Mouse (Mus musculus) forebrain, postnatal 0 days (tissue): ENCODE data around the gene Alk. TPM values are rescaled to one million over a fixed set of nuclear protein-coding genes. Genes with fewer than 3 reads are reported as not detected.

Experiments used
- ATAC-seq: fragments of 200-750 bp; cut with Nextera tagmentation; 2 replicates; pipeline ENCODE4 v1.8.0; 2017; ENCODE audit warnings: mild to moderate bottlenecking, moderate library complexity
- DNase-seq: peaks from one replicate; pipeline ENCODE4 v3.0.0-alpha.2; 2015
- H3K27ac ChIP-seq: fragments of 300-500 bp; sonication (generic); 2 replicates; pipeline ENCODE4 v1.5.1; 2014; ENCODE audit warnings: low read depth, mild to moderate bottlenecking, antibody characterized with exemption, low read length, moderate library complexity, mixed read lengths
- H3K27me3 ChIP-seq: fragments of 300-500 bp; sonication (generic); 2 replicates; pipeline ENCODE4 v1.6.1; 2014; ENCODE audit warnings: mild to moderate bottlenecking, low read length, mixed read lengths; ENCODE audit not compliant: insufficient read depth
- H3K36me3 ChIP-seq: fragments of 300-500 bp; sonication (generic); 2 replicates; pipeline ENCODE4 v1.6.1; 2014; ENCODE audit warnings: mild to moderate bottlenecking, moderate library complexity; ENCODE audit not compliant: insufficient read depth
- H3K4me1 ChIP-seq: fragments of 300-500 bp; sonication (generic); 2 replicates; pipeline ENCODE4 v1.6.1; 2014; ENCODE audit warnings: antibody characterized with exemption; ENCODE audit not compliant: insufficient read depth
- H3K4me2 ChIP-seq: fragments of 300-500 bp; sonication (generic); 2 replicates; pipeline ENCODE4 v1.6.1; 2014; ENCODE audit warnings: low read depth, mild to moderate bottlenecking, moderate library complexity
- H3K4me3 ChIP-seq: fragments of 300-500 bp; sonication (generic); 2 replicates; pipeline ENCODE4 v1.5.1; 2014; ENCODE audit warnings: low read depth, low read length, mixed read lengths
- H3K9ac ChIP-seq: fragments of 300-500 bp; sonication (generic); 2 replicates; pipeline ENCODE4 v1.6.1; 2014; ENCODE audit warnings: mild to moderate bottlenecking
- H3K9me3 ChIP-seq: fragments of 300-500 bp; sonication (generic); 2 replicates; pipeline ENCODE4 v1.6.1; 2016; ENCODE audit warnings: low read length
- CTCF ChIP-seq: sonication (generic); IDR thresholded peaks from 2 replicates; pipeline ENCODE4 v1.5.1; 2016; ENCODE audit warnings: antibody characterized with exemption, control low read depth, low read depth
- WGBS: fragments of 180-500 bp; shearing (Covaris S2); extraction: QIAGEN DNeasy Blood & Tissue Kit; methylation state at CpG from one replicate; pipeline ENCODE4 v1.1.7; 2014; 5-methylcytosine and 5-hydroxymethylcytosine counted together
- polyA plus RNA-seq: library from polyadenylated mRNA; unstranded; fragments of >200 nt; fragmentation: Nextera tagmentation; extraction: Ambion mirVana; gene quantifications from 2 replicates; pipeline ENCODE4 v1.2.1, GENCODE M21; 2015
- total RNA-seq: library from RNA; depleted of rRNA; stranded (reverse); fragments of >200 nt; gene quantifications from 2 replicates; pipeline ENCODE4 v1.2.3, GENCODE M21; 2014; rRNA removed

Alk gene
- total RNA-seq (5.5 and 8.8 TPM in 2 replicates), polyA plus RNA-seq (0.48 and 1.6 TPM in 2 replicates)

- Histone ChIP-seq H3K27ac (no peak within 1 kb of the TSS), H3K4me1 (peaks cover 4% of the 10 kb centered on the region; the same call in 1 of the 2 replicates), H3K4me2 (peak within 1 kb of the TSS; percentile 89), H3K4me3 (peak within 1 kb of the TSS; percentile 56), H3K36me3 (no peaks in the 10 kb centered on the region), H3K27me3 (0 out of 2 replicates have a peak, but pooled peaks cover 3% of the 10 kb centered on the region), H3K9me3 (no peaks in the 10 kb centered on the region), H3K9ac (peak within 1 kb of the TSS; percentile 42)
- DNase-seq (peak; percentile 94), ATAC-seq (peak; percentile 96)
- no peak for TF ChIP-seq CTCF
- 1% methylated on average over 30 of the region's 32 CpGs for WGBS
These were observed at the start of gene Alk for GRCm38 (mm10) chr17:72604610-72604980. Alk (minus strand) TSS chr17:72604627.

- no peaks in the 10 kb centered on the region for H3K27me3 ChIP-seq
- whole genome bisulfite sequencing = 76% methylated on average over 1 of the region's 1 CpGs
- H3K27ac ChIP-seq = no peak overlapping the region
- no peak for ATAC-seq
- H3K9ac ChIP-seq = no peak overlapping the region
- H3K4me1 ChIP-seq = no peaks in the 10 kb centered on the region
- H3K4me3 ChIP-seq = no peak overlapping the region
- H3K4me2 ChIP-seq = no peak overlapping the region
- no peak for TF ChIP-seq CTCF
- no peaks in the 10 kb centered on the region for H3K36me3 ChIP-seq
- DNase-seq = no peak
- H3K9me3 ChIP-seq = no peaks in the 10 kb centered on the region
These were observed 48.4 kb upstream of the Alk start for GRCm38 (mm10) chr17:72652801-72653200.

GRCm38 (mm10) chr17:72648607-72649217 lies 44.3 kb upstream of the Alk start:
- Histone ChIP-seq H3K27me3 (no peaks in the 10 kb centered on the region), H3K36me3 (no peaks in the 10 kb centered on the region), H3K9me3 (no peaks in the 10 kb centered on the region), H3K9ac (no peak overlapping the region), H3K27ac (no peak overlapping the region), H3K4me2 (no peak overlapping the region), H3K4me3 (no peak overlapping the region), H3K4me1 (no peaks in the 10 kb centered on the region)
- no peak for TF ChIP-seq CTCF
- no peak for ATAC-seq
- DNase-seq = no peak
- 79% methylated on average over 6 of the region's 6 CpGs for WGBS

GRCm38 (mm10) chr17:72646167-72646566 lies 41.7 kb upstream of the Alk start:
- Histone ChIP-seq H3K27me3 (no peaks in the 10 kb centered on the region), H3K4me1 (no peaks in the 10 kb centered on the region), H3K9me3 (no peaks in the 10 kb centered on the region), H3K36me3 (no peaks in the 10 kb centered on the region), H3K4me2 (no peak overlapping the region), H3K27ac (no peak overlapping the region), H3K4me3 (no peak overlapping the region), H3K9ac (no peak overlapping the region)
- no peak for ATAC-seq
- no peak for TF ChIP-seq CTCF
- 92% methylated on average over 5 of the region's 5 CpGs for WGBS
- no peak for DNase-seq

- WGBS = 65% methylated on average over 4 of the region's 4 CpGs
- DNase-seq = no peak
These were observed 35.7 kb upstream of the Alk start for GRCm38 (mm10) chr17:72640095-72640494.

GRCm38 (mm10) chr17:72639400-72639799 lies 35.0 kb upstream of the Alk start:
- Histone ChIP-seq H3K36me3 (no peaks in the 10 kb centered on the region), H3K27me3 (no peaks in the 10 kb centered on the region), H3K4me1 (0 out of 2 replicates have a peak, but pooled peaks cover 4% of the 10 kb centered on the region), H3K4me3 (no peak overlapping the region), H3K9ac (no peak overlapping the region), H3K27ac (no peak overlapping the region), H3K4me2 (no peak overlapping the region), H3K9me3 (no peaks in the 10 kb centered on the region)
- ATAC-seq (no peak), DNase-seq (no peak)
- WGBS = 61% methylated on average over 7 of the region's 7 CpGs
- TF ChIP-seq CTCF = no peak

More at GRCm38 (mm10) chr17:72640095-72640494, 35.7 kb upstream of the Alk start:
- 0 out of 2 replicates have a peak, but pooled peaks cover 4% of the 10 kb centered on the region for H3K4me1 ChIP-seq
- no peak for TF ChIP-seq CTCF
- ATAC-seq = no peak
- H3K9me3 ChIP-seq = no peaks in the 10 kb centered on the region
- H3K36me3 ChIP-seq = no peaks in the 10 kb centered on the region
- H3K9ac ChIP-seq = no peak overlapping the region
- no peak overlapping the region for H3K4me3 ChIP-seq
- no peak overlapping the region for H3K27ac ChIP-seq
- H3K4me2 ChIP-seq = no peak overlapping the region
- no peaks in the 10 kb centered on the region for H3K27me3 ChIP-seq

GRCm38 (mm10) chr17:72606251-72606650 lies 1.8 kb upstream of the Alk start:
- 3% methylated on average over 4 of the region's 4 CpGs for WGBS
- DNase-seq (peak; percentile 93), ATAC-seq (peak; percentile 24; the same call in 1 of the 2 replicates)
- H3K36me3 ChIP-seq = no peaks in the 10 kb centered on the region
- peaks cover 4% of the 10 kb centered on the region; the same call in 1 of the 2 replicates for H3K4me1 ChIP-seq
- H3K9ac ChIP-seq = no peak overlapping the region
- TF ChIP-seq CTCF = peak; percentile 90
- H3K4me2 ChIP-seq = no peak overlapping the region
- H3K4me3 ChIP-seq = no peak overlapping the region
- H3K27me3 ChIP-seq = no peaks in the 10 kb centered on the region
- H3K27ac ChIP-seq = no peak overlapping the region
- H3K9me3 ChIP-seq = no peaks in the 10 kb centered on the region
